Mouse (Mus musculus) thymus, adult 2 months (tissue): ENCODE data around the gene Ldlrad1.

Experiments
- CTCF ChIP-seq: fragments of 200-500 bp; IDR thresholded peaks from 2 replicates; pipeline ENCODE4 v1.5.1; 2012; ENCODE audit warnings: mild to moderate bottlenecking, control low read depth, low read length, moderate library complexity, borderline replicate concordance; ENCODE audit not compliant: control insufficient read depth, poor library complexity, insufficient read depth; ENCODE audit errors: extremely low read depth
- POLR2A ChIP-seq: fragments of 200-500 bp; IDR thresholded peaks from 2 replicates; pipeline ENCODE4 v1.6.1; 2012; ENCODE audit warnings: mild to moderate bottlenecking, low read length, control low read depth, moderate library complexity; ENCODE audit not compliant: control insufficient read depth, poor library complexity, insufficient read depth; ENCODE audit errors: extremely low read depth

- TF ChIP-seq CTCF (peak; percentile 54; the same call in 1 of the 2 replicates), POLR2A (peak; percentile 62)
These were observed 44.4 kb downstream of the Ldlrad1 start, which contains the start of the genes Lrrc42 and Hspb11 for GRCm38 (mm10) chr4:107253125-107254091.
